Mouse (Mus musculus) lung, embryonic 14.5 days (tissue): ENCODE measurements around the gene Igdcc4. TPM values are rescaled to one million over a fixed set of nuclear protein-coding genes. Genes with fewer than 3 reads are reported as not detected.

ENCODE experiments used
- ATAC-seq: fragments of 200-750 bp; cut with Nextera tagmentation; 2 replicates; pipeline ENCODE4 v1.8.0; 2017; ENCODE audit warnings: mild to moderate bottlenecking, moderate TSS enrichment, moderate library complexity; ENCODE audit not compliant: insufficient read depth
- DNase-seq: peaks from one replicate; pipeline ENCODE4 v3.0.0-alpha.2; 2015
- H3K27ac ChIP-seq: fragments of 300-500 bp; sonication (generic); 2 replicates; pipeline ENCODE4 v1.5.1; 2014; ENCODE audit warnings: low read depth, mild to moderate bottlenecking, moderate library complexity
- H3K27me3 ChIP-seq: fragments of 300-500 bp; sonication (generic); 2 replicates; pipeline ENCODE4 v1.6.1; 2014; ENCODE audit warnings: low read length, control low read depth; ENCODE audit not compliant: insufficient read depth
- H3K36me3 ChIP-seq: fragments of 300-500 bp; sonication (generic); 2 replicates; pipeline ENCODE4 v1.6.1; 2014; ENCODE audit warnings: control low read depth; ENCODE audit not compliant: insufficient read depth
- H3K4me1 ChIP-seq: fragments of 300-500 bp; sonication (generic); 2 replicates; pipeline ENCODE4 v1.6.1; 2014; ENCODE audit warnings: antibody characterized with exemption, control low read depth; ENCODE audit not compliant: insufficient read depth
- H3K4me2 ChIP-seq: fragments of 300-500 bp; sonication (generic); 2 replicates; pipeline ENCODE4 v1.6.1; 2014; ENCODE audit warnings: mild to moderate bottlenecking
- H3K4me3 ChIP-seq: fragments of 300-500 bp; sonication (generic); 2 replicates; pipeline ENCODE4 v1.5.1; 2014; ENCODE audit warnings: low read depth, low read length
- H3K9ac ChIP-seq: fragments of 300-500 bp; sonication (generic); 2 replicates; pipeline ENCODE4 v1.6.1; 2014
- H3K9me3 ChIP-seq: fragments of 300-500 bp; sonication (generic); 2 replicates; pipeline ENCODE4 v1.6.1; 2016; ENCODE audit warnings: low read depth, low read length, control low read depth
- CTCF ChIP-seq: IDR thresholded peaks from 2 replicates; pipeline ENCODE4 v1.5.1; 2016; ENCODE audit warnings: antibody characterized with exemption, low read depth
- WGBS: fragments of 180-500 bp; shearing (Covaris S2); extraction: QIAGEN DNeasy Blood & Tissue Kit; methylation state at CpG from one replicate; pipeline ENCODE4 v1.1.7; 2014; 5-methylcytosine and 5-hydroxymethylcytosine counted together
- polyA plus RNA-seq: library from polyadenylated mRNA; unstranded; fragments of >200 nt; fragmentation: Nextera tagmentation; extraction: Ambion mirVana; gene quantifications from 2 replicates; pipeline ENCODE4 v1.2.1, GENCODE M21; 2014

The Igdcc4 gene
- polyA plus RNA-seq, 1 experiment from 2014 or later: 28.9 TPM

DNA sequence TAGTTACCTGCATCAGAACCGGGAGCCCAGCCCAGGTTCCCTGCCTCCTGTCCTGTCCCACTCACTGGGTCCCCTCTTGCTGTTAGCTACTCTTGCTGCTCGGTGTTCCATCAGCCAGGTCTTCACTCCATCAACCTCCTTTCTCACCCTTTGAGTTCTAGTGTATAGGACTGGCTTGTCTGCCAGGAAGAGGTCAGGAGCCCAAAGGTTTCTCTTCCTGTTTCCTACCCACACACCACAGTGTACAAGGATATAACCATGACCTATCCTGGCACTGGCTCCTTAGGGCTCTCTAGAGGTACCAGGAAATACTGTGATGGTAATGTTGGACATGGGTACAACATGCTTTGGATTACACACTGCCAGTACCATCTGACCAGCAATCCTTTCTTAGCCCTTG lies 12.4 kb downstream of the Igdcc4 start:
- H3K4me3 ChIP-seq: no peak overlapping the region
- no peak overlapping the region for H3K4me2 ChIP-seq
- DNase-seq (no peak), ATAC-seq (no peak)
- WGBS: 75% methylated on average over 2 of the region's 2 CpGs
- no peak for TF ChIP-seq CTCF
- H3K9me3 ChIP-seq: no peaks in the 10 kb centered on the region
- H3K36me3 ChIP-seq: peaks cover 16% of the 10 kb centered on the region; the same call in 1 of the 2 replicates
- no peak overlapping the region for H3K9ac ChIP-seq
- H3K27me3 ChIP-seq: no peaks in the 10 kb centered on the region
- no peak overlapping the region for H3K27ac ChIP-seq
- peaks cover 9% of the 10 kb centered on the region; the same call in 1 of the 2 replicates for H3K4me1 ChIP-seq

GRCm38 (mm10) chr9:65115891-65116290 lies 14.6 kb downstream of the Igdcc4 start:
- DNase-seq (no peak), ATAC-seq (no peak)
- H3K4me3 ChIP-seq: no peak overlapping the region
- 75% methylated on average over 2 of the region's 2 CpGs for WGBS
- H3K4me1 ChIP-seq: no peaks in the 10 kb centered on the region; the same call in 1 of the 2 replicates
- H3K4me2 ChIP-seq: no peak overlapping the region
- no peak overlapping the region for H3K27ac ChIP-seq
- H3K27me3 ChIP-seq: no peaks in the 10 kb centered on the region
- peaks cover 17% of the 10 kb centered on the region; the same call in 1 of the 2 replicates for H3K36me3 ChIP-seq
- H3K9ac ChIP-seq: no peak overlapping the region
- no peak for TF ChIP-seq CTCF
- no peaks in the 10 kb centered on the region for H3K9me3 ChIP-seq

GRCm38 (mm10) chr9:65117516-65117915 lies 16.2 kb downstream of the Igdcc4 start:
- 69% methylated on average over 2 of the region's 2 CpGs for WGBS
- no peak for TF ChIP-seq CTCF
- ATAC-seq (no peak), DNase-seq (no peak)
- peaks cover 24% of the 10 kb centered on the region; the same call in 1 of the 2 replicates for H3K36me3 ChIP-seq
- no peaks in the 10 kb centered on the region; the same call in 1 of the 2 replicates for H3K4me1 ChIP-seq
- no peaks in the 10 kb centered on the region for H3K27me3 ChIP-seq
- no peak overlapping the region for H3K4me3 ChIP-seq
- H3K27ac ChIP-seq: no peak overlapping the region
- no peak overlapping the region for H3K4me2 ChIP-seq
- H3K9ac ChIP-seq: no peak overlapping the region
- H3K9me3 ChIP-seq: no peaks in the 10 kb centered on the region

- no peak overlapping the region for H3K9ac ChIP-seq
- DNase-seq (peak; percentile 93), ATAC-seq (peak; percentile 71; the same call in 1 of the 2 replicates)
- no peaks in the 10 kb centered on the region for H3K4me1 ChIP-seq
- no peak overlapping the region for H3K4me2 ChIP-seq
- H3K27ac ChIP-seq: no peak overlapping the region
- H3K9me3 ChIP-seq: no peaks in the 10 kb centered on the region
- 13% methylated on average over 3 of the region's 3 CpGs for WGBS
- TF ChIP-seq CTCF: peak; percentile 94
- H3K27me3 ChIP-seq: peaks cover 7% of the 10 kb centered on the region; the same call in 1 of the 2 replicates
- H3K36me3 ChIP-seq: peaks cover 34% of the 10 kb centered on the region
- H3K4me3 ChIP-seq: no peak overlapping the region
Measured at GRCm38 (mm10) chr9:65120935-65121334, 19.6 kb downstream of the Igdcc4 start.

GRCm38 (mm10) chr9:65122545-65122944 lies 21.3 kb downstream of the Igdcc4 start:
- DNase-seq (peak; percentile 51), ATAC-seq (peak; percentile 15; the same call in 1 of the 2 replicates)
- peaks cover 7% of the 10 kb centered on the region; the same call in 1 of the 2 replicates for H3K27me3 ChIP-seq
- TF ChIP-seq CTCF: no peak
- peaks cover 43% of the 10 kb centered on the region for H3K36me3 ChIP-seq
- no peak overlapping the region for H3K27ac ChIP-seq
- no peak overlapping the region; the same call in 1 of the 2 replicates for H3K9ac ChIP-seq
- WGBS: 15% methylated on average over 18 of the region's 18 CpGs
- no peaks in the 10 kb centered on the region for H3K9me3 ChIP-seq
- no peak overlapping the region for H3K4me3 ChIP-seq
- H3K4me1 ChIP-seq: no peaks in the 10 kb centered on the region
- peak overlapping the region; percentile 29; the same call in 1 of the 2 replicates for H3K4me2 ChIP-seq

GRCm38 (mm10) chr9:65123552-65124168 lies 22.4 kb downstream of the Igdcc4 start:
- Histone ChIP-seq H3K4me2 (peak overlapping the region; percentile 83), H3K4me3 (peak overlapping the region; percentile 35), H3K9ac (peak overlapping the region; percentile 51), H3K4me1 (no peaks in the 10 kb centered on the region), H3K27ac (no peak overlapping the region), H3K9me3 (no peaks in the 10 kb centered on the region), H3K27me3 (peaks cover 7% of the 10 kb centered on the region; the same call in 1 of the 2 replicates), H3K36me3 (peaks cover 38% of the 10 kb centered on the region)
- ATAC-seq: peak; percentile 62
- WGBS: 9% methylated on average over 47 of the region's 48 CpGs
- DNase-seq: peak; percentile 85
- peak; percentile 83 for TF ChIP-seq CTCF

DNA sequence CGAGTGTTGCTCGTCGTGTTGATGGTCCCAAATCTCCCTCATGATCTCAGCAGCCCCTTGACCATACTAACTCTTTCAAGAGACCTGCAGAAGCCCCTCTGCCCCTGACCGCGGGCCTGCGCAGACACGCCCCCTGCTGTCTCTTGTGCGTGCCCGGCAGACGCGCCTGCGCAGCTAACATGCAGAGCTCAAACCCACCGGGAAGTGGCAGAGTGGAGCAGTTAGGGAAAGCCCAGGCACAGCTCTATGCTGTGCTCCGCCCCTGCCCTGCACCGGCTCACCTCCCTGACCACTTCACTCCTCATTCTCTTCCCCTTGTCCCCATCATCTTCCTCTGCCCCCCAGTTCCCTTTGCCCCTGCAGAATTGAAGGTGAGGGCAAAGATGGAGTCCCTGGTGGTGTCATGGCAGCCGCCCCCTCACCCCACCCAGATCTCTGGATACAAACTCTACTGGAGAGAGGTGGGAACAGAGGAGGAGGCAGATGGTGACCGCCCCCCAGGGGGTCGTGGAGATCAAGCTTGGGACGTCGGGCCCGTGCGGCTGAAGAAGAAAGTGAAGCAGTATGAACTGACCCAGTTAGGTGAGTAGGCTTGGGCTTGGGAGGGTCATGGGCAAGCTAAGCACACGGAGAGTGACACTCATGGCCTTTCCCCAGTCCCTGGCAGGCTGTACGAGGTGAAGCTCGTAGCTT lies 27.0 kb downstream of the Igdcc4 start:
- Histone ChIP-seq H3K36me3 (peaks cover 40% of the 10 kb centered on the region), H3K27ac (no peak overlapping the region), H3K9me3 (no peaks in the 10 kb centered on the region), H3K4me1 (no peaks in the 10 kb centered on the region), H3K27me3 (peaks cover 7% of the 10 kb centered on the region; the same call in 1 of the 2 replicates), H3K4me2 (peak overlapping the region; percentile 52), H3K9ac (0 out of 2 replicates have a peak overlapping the region, but pooled peaks have one; percentile 10), H3K4me3 (peak overlapping the region; percentile 14)
- peak; percentile 22; the same call in 1 of the 2 replicates for ATAC-seq
- peak; percentile 72 for DNase-seq
- TF ChIP-seq CTCF: peak; percentile 67
- WGBS: 21% methylated on average over 25 of the region's 25 CpGs
